Mouse (Mus musculus) ovary, postnatal 14 days (tissue): ENCODE results near the gene Cat.

ENCODE experiments used
- DNase-seq: peaks from one replicate; pipeline ENCODE4 v3.0.0; 2022; ENCODE audit warnings: low spot score

The Cat gene

DNA sequence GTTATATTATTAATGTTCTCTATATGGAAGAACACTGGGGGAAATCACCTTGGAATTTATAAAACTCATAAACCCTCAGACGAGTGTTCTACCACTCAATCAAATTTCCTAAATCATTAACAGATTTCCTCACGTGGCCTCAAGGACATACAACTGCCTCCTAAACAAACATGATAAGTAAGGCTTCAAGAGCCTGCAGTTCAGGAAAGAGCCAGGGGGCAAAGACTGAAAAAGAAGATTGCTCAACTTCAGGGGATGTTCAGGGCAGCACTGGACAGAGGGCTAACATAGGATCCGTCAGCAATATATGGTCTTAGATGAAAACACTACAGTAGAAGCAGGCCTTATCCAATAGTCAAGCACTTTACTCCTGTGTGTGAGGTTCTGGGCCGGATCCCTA, 7.5 kb downstream of the Cat start:
- no peak for DNase-seq

GRCm38 (mm10) chr2:103476657-103477056, 8.3 kb downstream of the Cat start:
- DNase-seq = no peak

- DNase-seq = no peak
Observed at GRCm38 (mm10) chr2:103476180-103476579, 8.8 kb downstream of the Cat start.

- no peak for DNase-seq
Observed at GRCm38 (mm10) chr2:103473362-103473761, 11.6 kb downstream of the Cat start.

DNA sequence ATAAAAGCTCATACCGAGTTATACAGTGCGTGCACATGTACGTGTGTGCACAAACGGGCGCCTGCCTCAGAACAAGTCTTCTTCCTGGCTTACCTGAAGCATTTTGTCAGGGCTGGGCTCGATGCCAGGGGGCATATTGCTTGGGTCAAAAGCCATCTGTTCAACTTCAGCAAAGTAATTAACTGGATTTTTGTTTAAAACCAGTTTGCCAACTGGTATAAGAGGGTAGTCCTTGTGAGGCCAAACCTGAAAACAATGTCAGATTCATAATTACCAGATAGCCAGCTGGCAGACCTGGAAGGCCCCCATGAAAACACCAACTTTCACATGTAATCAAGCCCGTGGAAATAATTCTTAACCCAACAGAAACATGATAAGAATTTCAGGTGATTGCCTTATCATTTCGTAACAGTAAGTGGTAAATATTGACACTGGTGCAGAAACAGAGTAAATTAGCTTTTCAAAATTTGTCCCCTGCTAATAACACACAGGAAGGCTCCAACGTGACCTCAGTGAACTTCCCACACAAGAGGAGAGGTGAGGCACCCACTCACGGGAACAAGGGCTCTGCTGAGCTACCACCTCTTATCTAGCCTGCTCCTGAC, 17.9 kb downstream of the Cat start:
- no peak for DNase-seq

DNA sequence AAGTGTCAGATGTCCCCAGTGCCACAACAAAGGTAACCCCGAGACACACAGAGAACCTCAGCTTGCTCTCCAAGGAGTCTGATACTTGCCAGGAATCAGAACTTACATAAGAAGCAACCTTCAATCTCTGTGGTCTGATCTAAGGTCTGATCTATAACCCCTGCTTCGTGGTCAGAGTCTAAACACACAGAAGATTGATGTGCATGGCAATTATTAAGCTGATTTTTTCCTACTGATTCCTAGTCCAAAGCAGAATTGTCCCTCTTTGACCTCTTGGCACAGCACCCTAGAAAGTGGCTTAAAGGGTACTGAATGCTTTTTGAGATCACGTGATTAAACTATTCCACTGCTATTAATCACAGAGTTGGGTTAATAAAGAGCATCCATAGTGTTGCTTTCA, 18.7 kb downstream of the Cat start:
- no peak for DNase-seq

- no peak for DNase-seq
Observed at GRCm38 (mm10) chr2:103465429-103465828, 19.5 kb downstream of the Cat start.

GRCm38 (mm10) chr2:103464524-103464923, 20.4 kb downstream of the Cat start:
- no peak for DNase-seq

- no peak for DNase-seq
Observed at GRCm38 (mm10) chr2:103462746-103463145, 22.2 kb downstream of the Cat start.

GRCm38 (mm10) chr2:103461743-103462142, 23.2 kb downstream of the Cat start:
- no peak for DNase-seq

DNA sequence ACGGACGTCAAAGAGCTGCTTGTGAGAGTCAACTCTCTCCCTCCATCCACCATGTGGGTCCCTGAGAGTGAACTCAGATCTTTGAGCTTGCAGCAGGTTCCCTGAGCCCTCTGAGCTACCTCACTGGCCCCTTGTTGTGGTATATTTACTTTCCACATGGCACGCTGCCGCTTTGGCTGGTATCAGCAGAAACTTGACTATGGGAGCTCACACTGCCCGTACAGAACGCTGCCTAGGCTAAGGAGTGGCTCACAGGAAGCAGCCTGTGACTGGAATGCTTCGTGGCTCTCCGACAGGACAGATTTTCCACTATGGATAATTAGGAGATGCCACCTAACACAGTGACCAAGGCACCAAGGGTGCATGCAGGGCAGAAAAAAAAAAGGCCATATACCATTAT, 23.8 kb downstream of the Cat start:
- DNase-seq = no peak

- no peak for DNase-seq
Observed at GRCm38 (mm10) chr2:103459069-103459468, 25.9 kb downstream of the Cat start.

DNA sequence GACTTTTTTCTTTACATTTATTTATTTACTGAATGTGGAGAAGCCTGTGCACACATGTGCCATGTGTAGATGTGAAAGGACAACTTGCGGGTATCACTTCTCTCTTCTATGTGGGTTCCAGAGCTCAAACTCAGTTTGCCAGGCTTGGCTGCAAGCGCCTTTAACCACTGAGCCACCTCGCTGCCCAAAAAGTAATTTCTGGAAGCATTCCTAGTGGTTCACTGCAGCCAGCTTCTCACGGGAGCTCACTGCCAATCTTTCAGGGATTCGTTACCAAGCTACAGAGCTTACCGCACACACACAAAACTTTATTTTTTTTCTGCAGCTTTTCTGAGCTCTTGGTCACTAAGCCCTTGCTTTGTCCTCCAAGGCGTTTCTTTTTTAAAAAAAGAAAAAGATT, 27.3 kb downstream of the Cat start:
- no peak for DNase-seq

DNA sequence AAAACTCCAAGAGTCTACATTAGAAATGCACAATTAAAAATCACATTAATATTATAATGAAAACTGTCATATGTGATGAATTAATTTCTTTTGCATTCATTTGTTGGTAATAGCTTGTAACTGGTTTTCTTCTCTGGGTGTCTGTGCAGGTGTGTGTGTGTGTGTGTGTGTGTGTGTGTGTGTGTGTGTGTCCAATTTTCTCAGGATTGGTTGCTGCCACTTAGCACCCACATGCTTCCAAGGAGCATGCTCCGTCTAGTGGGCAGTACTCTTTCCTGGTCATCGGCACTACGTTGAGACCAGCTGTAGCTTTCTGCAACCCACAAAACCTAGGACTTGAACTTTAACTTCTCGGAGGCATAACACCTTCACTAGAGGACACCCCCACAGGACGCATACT, 27.9 kb downstream of the Cat start:
- no peak for DNase-seq

- DNase-seq = peak; percentile 79
Observed at GRCm38 (mm10) chr2:103456646-103457045, 28.3 kb downstream of the Cat start.

- no peak for DNase-seq
Observed at GRCm38 (mm10) chr2:103455748-103456147, 29.2 kb downstream of the Cat start.

- DNase-seq = no peak
Observed at GRCm38 (mm10) chr2:103452550-103452949, 32.4 kb downstream of the Cat start.

- no peak for DNase-seq
Observed at GRCm38 (mm10) chr2:103450267-103450666, 34.7 kb downstream of the Cat start.

- no peak for DNase-seq
Observed at GRCm38 (mm10) chr2:103449813-103450212, 35.1 kb downstream of the Cat start.

- DNase-seq = no peak
Observed at GRCm38 (mm10) chr2:103448947-103449560, 35.9 kb downstream of the Cat start.

GRCm38 (mm10) chr2:103446326-103446725, 38.6 kb downstream of the Cat start:
- no peak for DNase-seq

GRCm38 (mm10) chr2:103445776-103446175, 39.2 kb downstream of the Cat start:
- peak; percentile 36 for DNase-seq

DNA sequence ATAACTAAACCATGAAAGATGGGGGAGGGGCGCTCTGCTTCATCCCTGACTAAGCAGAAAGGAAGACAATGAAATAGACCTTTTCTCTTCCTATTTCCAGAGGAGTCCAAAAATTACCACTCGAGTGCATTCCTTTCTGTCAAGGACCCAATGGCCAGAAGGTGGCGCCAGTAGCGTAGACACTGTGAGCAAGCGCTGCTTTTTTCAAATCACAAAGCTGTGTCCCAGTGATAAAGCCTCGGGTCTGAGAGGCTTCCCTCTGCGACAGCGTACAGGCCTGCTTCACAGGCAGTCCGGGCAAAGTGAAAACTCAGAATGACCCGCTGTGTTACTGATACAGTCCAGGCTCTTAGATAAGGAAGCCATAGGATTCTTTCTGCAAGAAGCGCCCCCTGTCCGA, 45.2 kb downstream of the Cat start:
- peak; percentile 70 for DNase-seq

DNA sequence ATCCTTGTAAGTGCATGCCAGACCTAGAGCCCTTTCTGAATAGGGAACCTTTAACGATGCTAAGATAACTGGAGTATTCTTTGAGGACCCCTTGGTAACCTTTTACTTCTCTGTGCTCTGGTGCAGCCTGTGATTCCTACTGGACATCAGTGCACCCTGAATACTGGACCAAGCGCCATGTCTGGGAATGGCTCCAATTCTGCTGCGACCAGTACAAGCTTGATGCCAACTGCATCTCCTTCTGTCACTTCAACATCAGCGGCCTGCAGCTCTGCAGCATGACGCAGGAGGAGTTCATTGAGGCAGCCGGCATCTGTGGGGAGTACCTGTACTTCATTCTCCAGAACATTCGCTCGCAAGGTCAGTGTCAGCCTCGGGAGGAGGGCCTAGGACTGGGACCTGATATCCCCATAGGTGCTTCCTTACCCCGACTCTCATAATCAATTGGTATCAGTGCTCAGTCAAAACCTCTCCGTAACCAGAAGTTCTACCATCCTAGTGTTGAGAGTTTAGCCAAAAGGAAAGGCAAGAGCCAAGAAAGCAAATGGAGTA, 45.8 kb downstream of the Cat start:
- no peak for DNase-seq
